Comparison of ENCODE assay signal across 10 mouse cellular contexts in the genomic region with DNA sequence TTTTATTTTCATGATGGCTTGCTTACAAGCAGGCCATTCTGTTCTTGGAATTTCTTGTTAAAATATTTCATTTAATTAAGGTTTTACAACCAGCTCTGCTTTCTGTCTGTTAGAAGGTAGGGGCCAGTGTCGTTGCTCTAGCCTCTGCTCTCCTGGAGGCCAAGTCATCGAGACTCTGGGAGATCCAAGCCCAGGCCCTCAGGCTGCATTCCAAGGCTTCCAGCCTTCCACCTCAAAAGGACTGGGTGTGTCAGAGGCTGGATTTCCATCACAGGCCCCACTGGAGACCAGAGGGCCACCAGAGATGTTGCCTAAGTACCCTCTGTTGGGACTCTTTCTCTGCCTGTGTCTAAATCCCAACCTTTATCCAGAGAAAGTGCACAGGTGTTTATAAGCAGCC. TPM values are rescaled to one million over a fixed set of nuclear protein-coding genes. Genes with fewer than 3 reads are reported as not detected.
"Had no signal": no experiment of that assay in that cellular context is flagged by ENCODE, and none has a peak within 500 bp of the region (broad histone marks: within the 10 kb centered on the region; RNA-seq: fewer than 3 reads in every experiment).

No protein-coding gene starts in this region.

- H3K27ac ChIP-seq: left cerebral cortex, adult 2 months; liver, embryonic 14.5 days; midbrain, embryonic 13.5 days had no signal

- H3K9me3 ChIP-seq: midbrain, embryonic 13.5 days had no signal

- H3K4me2 ChIP-seq: midbrain, embryonic 13.5 days had no signal

- H3K9ac ChIP-seq: liver, embryonic 14.5 days; midbrain, embryonic 13.5 days had no signal

- H3K36me3 ChIP-seq: midbrain, embryonic 13.5 days had no signal

- ATAC-seq: hindbrain, embryonic 16.5 days; inflammation-experienced regulatory T-cells, adult 6 months; midbrain, embryonic 13.5 days had no signal

- DNase-seq: liver; lung, adult 2 months; right cerebral cortex, postnatal 14 days; thymus, postnatal 36 days had no signal

- H3K4me3 ChIP-seq: left cerebral cortex, adult 2 months; midbrain, embryonic 13.5 days had no signal

RNA-seq across cellular contexts. Expression of a gene that starts 52.6 kb away (rescaled TPM):
- total RNA-seq: left cerebral cortex, adult 2 months had no signal
- polyA plus RNA-seq: midbrain, postnatal 0 days had no signal
